Mouse (Mus musculus) cerebellum, adult 2 months (tissue): ENCODE measurements around the gene Heg1. TPM values are rescaled to one million over a fixed set of nuclear protein-coding genes. Genes with fewer than 3 reads are reported as not detected.

Experiments
- DNase-seq, 2 experiments: peaks; one replicate each; pipeline ENCODE4 v3.0.0; 2021
- H3K27ac ChIP-seq: fragments of 200-500 bp; 2 replicates; pipeline ENCODE4 v1.5.1; 2012; ENCODE audit warnings: low read length, control low read depth, inconsistent platforms; ENCODE audit not compliant: insufficient read depth
- H3K27me3 ChIP-seq: fragments of 200-500 bp; 2 replicates; pipeline ENCODE4 v1.6.1; 2012; ENCODE audit warnings: inconsistent platforms, mild to moderate bottlenecking, low read length, moderate library complexity; ENCODE audit not compliant: control insufficient read depth, insufficient read depth
- H3K4me1 ChIP-seq: fragments of 200-500 bp; 2 replicates; pipeline ENCODE4 v1.6.1; 2011; ENCODE audit warnings: low read length; ENCODE audit not compliant: control insufficient read depth, insufficient read depth
- H3K4me3 ChIP-seq: fragments of 200-500 bp; replicated peaks from 2 replicates; pipeline ENCODE3; 2011; ENCODE audit warnings: mild to moderate bottlenecking, low read depth, low read length, control low read depth; ENCODE audit not compliant: insufficient read depth
- CTCF ChIP-seq: fragments of 200-500 bp; IDR thresholded peaks from 2 replicates; pipeline ENCODE4 v1.5.1; 2011; ENCODE audit warnings: low read depth, mild to moderate bottlenecking, control low read depth, low read length, moderate library complexity, borderline replicate concordance; ENCODE audit not compliant: insufficient read depth
- POLR2A ChIP-seq: fragments of 200-500 bp; IDR thresholded peaks from 2 replicates; pipeline ENCODE4 v1.6.1; 2011; ENCODE audit warnings: low read length, control low read depth, borderline replicate concordance; ENCODE audit not compliant: insufficient read depth
- whole genome bisulfite sequencing: fragments of 180-500 bp; shearing (Covaris S2); methylation state at CpG from one replicate; pipeline ENCODE4 v1.1.7; 2018; 5-methylcytosine and 5-hydroxymethylcytosine counted together
- polyA plus RNA-seq: library from polyadenylated mRNA; depleted of rRNA; stranded (reverse); fragments of >200 nt; gene quantifications from 2 replicates; pipeline ENCODE4 v1.2.3, GENCODE M21; 2012

Gene Heg1
- polyA plus RNA-seq, 1 experiment, result 21.9 TPM

DNA sequence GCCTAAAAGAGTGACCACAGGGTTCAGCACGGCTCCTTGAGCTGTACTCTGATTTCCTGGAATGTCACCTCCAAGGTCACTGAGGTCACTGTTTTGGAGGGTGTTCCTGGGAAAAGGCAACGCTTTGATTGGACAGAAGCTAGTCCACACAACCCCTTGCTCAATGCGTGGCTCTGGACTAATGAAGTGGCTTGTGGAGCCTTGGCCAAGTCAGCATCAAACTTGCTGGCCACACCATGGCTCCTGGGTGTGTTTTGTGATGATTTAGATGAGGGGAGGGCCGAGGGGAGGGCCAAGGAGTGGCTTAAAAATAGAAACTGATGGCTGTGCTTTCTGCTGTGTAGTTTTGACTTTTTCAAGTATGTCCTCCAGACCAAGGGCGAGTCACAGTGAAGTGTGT lies 24.0 kb upstream of the Heg1 start:
- H3K4me1 ChIP-seq, result peaks cover 9% of the 10 kb centered on the region
- H3K27ac ChIP-seq, result no peak overlapping the region
- H3K27me3 ChIP-seq, result no peaks in the 10 kb centered on the region
- WGBS, result 54% methylated on average over 5 of the region's 5 CpGs
- no peak for TF ChIP-seq POLR2A
- no peak for TF ChIP-seq CTCF
- DNase-seq, result no peak
- H3K4me3 ChIP-seq, result no peak overlapping the region

DNA sequence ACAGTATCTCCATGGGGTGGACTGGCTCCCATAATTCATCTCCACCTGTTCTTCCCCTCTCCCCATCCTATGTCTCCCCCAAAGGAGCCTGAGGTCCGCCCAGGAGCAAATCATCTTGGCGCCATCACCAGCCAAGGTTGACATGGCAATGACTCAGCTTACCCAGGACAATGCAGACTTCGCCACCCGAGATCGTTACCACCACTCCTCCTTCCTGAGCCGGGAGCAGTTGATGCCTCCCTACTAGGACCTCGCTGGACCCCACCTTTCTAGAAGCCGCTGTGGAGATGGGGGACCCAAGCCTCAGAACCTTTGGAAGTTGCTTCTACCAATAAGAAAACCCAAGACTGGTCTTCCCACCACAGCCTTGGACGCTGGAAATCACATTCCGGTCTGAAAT lies 21.3 kb upstream of the Heg1 start:
- no peak for TF ChIP-seq CTCF
- no peak for TF ChIP-seq POLR2A
- H3K4me1 ChIP-seq, result peaks cover 9% of the 10 kb centered on the region
- WGBS, result 94% methylated on average over 10 of the region's 10 CpGs
- no peak for DNase-seq
- no peak overlapping the region for H3K4me3 ChIP-seq
- H3K27ac ChIP-seq, result no peak overlapping the region
- no peaks in the 10 kb centered on the region for H3K27me3 ChIP-seq

DNA sequence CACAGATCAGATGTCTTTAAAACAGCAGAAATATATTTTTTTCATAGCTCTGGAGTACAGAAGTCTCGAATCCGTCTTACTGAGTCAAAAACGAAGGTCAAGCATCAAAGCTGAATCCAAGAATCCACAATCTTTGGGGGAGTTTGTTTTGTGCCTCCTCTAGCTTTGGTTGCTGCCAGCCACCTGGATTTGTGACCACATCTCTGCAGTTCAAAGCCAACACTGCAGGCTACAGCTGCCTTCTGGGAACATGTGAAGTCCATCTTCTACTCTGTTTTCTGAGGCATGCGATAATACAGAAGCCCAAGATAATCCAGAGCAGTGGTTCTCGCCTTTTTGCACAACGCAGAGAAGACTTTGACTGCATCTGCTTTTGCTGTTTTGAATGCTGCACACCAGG lies 17.9 kb upstream of the Heg1 start:
- 84% methylated on average over 6 of the region's 6 CpGs for WGBS
- Histone ChIP-seq H3K27ac (no peak overlapping the region), H3K4me1 (peaks cover 11% of the 10 kb centered on the region; the same call in 1 of the 2 replicates), H3K27me3 (no peaks in the 10 kb centered on the region), H3K4me3 (no peak overlapping the region)
- DNase-seq, result no peak
- TF ChIP-seq CTCF (no peak), POLR2A (no peak)

DNA sequence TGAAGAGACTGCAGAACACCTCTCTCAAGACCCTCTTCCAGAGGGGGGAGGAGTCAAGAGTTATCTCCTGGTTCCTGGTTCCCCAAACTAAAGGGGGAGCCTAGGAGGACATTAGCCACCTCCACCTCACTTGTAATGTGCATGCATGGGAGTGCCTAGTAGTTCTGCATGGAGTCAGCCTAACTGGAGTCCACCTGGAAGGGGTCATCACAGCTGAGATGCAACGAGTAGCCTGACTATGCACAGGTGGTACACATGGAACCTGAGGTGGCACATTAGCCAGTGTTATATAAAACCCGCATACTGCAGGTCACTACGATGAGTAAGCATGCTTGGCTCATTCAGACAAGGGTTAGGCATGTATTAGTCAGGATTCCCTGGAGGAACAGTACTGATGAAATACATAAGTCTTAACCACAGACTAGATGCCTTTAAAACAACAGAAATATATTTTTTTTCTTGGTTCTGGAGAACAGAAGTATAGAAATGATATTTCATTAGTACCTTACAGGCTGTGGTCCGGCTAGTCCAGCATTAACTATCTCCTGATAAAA lies 17.1 kb upstream of the Heg1 start:
- peaks cover 11% of the 10 kb centered on the region; the same call in 1 of the 2 replicates for H3K4me1 ChIP-seq
- WGBS, result 81% methylated on average over 4 of the region's 4 CpGs
- H3K4me3 ChIP-seq, result no peak overlapping the region
- TF ChIP-seq CTCF (no peak), POLR2A (no peak)
- DNase-seq, result no peak
- no peaks in the 10 kb centered on the region for H3K27me3 ChIP-seq
- no peak overlapping the region for H3K27ac ChIP-seq

DNA sequence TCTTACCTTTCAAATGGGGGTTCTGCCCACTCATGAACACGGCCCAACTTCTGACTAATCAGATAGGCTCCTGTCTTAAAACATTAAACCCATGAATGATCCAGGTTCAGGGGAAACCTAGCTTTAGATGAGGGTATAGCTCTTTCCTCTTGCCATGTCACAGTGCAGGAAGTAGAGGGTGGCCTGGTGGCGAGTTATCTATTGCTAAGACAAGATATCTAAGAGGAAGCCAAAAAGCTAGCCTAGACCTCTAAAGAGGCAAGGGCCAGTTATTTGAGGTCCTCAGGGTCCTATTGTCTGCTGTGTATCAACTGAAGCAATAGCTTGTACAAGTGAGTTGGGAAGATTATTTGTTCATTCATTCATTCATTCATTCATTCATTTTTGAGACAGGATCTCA lies 15.7 kb upstream of the Heg1 start:
- WGBS, result 96% methylated on average over 2 of the region's 2 CpGs
- TF ChIP-seq POLR2A (no peak), CTCF (no peak)

DNA sequence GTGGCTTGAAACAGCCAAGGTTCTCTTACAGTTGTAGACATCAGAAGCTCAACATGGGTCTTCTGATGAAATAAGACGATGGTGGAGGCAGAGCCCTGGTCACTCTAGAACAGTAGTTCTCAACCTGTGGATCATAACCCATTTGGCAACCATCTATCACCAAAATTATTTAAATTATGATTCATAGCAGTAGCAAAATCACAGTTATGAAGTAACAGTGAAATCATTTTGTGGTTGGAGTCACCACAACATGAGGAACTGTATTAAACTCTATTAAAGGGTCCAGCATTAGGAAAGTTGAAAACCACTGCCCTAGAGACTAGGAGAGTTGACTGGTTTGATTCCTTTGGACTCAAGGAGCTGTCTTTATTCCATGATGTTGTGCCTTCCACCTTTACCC lies 15.1 kb upstream of the Heg1 start:
- no peak for DNase-seq
- peaks cover 16% of the 10 kb centered on the region; the same call in 1 of the 2 replicates for H3K4me1 ChIP-seq
- no peak overlapping the region for H3K4me3 ChIP-seq
- TF ChIP-seq CTCF (no peak), POLR2A (no peak)
- no peaks in the 10 kb centered on the region for H3K27me3 ChIP-seq
- 100% methylated on average over 1 of the region's 1 CpGs for WGBS
- H3K27ac ChIP-seq, result peak overlapping the region; percentile 13; the same call in 1 of the 2 replicates

More for the DNA sequence above, 15.7 kb upstream of the Heg1 start:
- no peak for DNase-seq
- H3K27ac ChIP-seq, result no peak overlapping the region
- H3K4me1 ChIP-seq, result peaks cover 12% of the 10 kb centered on the region; the same call in 1 of the 2 replicates
- no peak overlapping the region for H3K4me3 ChIP-seq
- H3K27me3 ChIP-seq, result no peaks in the 10 kb centered on the region

DNA sequence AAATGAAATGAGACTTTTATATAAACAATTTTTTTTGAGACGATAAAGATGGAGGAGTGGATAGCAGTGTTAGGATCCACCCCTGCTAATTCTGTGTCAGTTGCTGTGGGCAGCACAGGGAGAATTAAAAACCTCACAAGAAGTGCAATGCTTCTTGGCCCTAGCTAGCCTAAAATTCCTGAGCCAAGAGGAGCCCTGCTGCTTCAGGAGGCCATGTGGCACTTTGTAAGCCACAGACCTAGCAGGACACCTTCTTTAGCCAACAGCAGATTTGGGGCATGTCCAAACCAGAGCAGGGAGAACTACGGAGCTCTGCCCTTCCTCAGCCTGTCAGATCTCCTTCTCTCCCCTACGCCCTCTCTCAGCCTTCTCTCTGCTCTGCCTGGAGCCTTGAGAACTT lies 13.8 kb upstream of the Heg1 start:
- peak; percentile 89 to 96 for DNase-seq
- peak; percentile 38; the same call in 1 of the 2 replicates for TF ChIP-seq POLR2A
- TF ChIP-seq CTCF, result no peak
- H3K27ac ChIP-seq, result peak overlapping the region; percentile 57

DNA sequence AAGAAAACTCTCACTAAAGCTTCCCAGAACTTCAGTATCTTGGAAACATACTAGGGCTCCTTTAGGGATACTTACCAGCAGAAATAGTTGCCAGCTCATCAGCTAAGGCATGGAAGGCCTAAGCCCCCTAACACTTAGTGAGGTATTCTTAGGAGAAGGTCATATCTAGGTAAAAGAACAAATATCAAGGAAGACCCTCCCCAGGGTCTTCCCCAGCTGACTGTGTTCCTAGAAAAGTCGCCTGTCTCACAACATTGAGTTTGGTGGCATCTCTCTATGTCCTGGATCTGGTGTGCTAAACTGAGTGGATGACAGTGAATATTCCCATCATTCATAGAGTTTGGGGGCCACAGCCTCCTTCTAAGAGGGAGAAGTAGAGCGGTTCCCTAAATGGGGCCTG lies 13.2 kb upstream of the Heg1 start:
- no peak for TF ChIP-seq CTCF
- TF ChIP-seq POLR2A, result no peak
- Histone ChIP-seq H3K27ac (peak overlapping the region; percentile 57), H3K4me1 (peaks cover 16% of the 10 kb centered on the region; the same call in 1 of the 2 replicates), H3K4me3 (no peak overlapping the region), H3K27me3 (no peaks in the 10 kb centered on the region)
- DNase-seq, result no peak
- WGBS, result 90% methylated on average over 2 of the region's 2 CpGs

More for the DNA sequence above, 13.8 kb upstream of the Heg1 start:
- Histone ChIP-seq H3K4me3 (no peak overlapping the region), H3K4me1 (peaks cover 16% of the 10 kb centered on the region; the same call in 1 of the 2 replicates), H3K27me3 (no peaks in the 10 kb centered on the region)
- 5% methylated on average over 3 of the region's 3 CpGs for WGBS

DNA sequence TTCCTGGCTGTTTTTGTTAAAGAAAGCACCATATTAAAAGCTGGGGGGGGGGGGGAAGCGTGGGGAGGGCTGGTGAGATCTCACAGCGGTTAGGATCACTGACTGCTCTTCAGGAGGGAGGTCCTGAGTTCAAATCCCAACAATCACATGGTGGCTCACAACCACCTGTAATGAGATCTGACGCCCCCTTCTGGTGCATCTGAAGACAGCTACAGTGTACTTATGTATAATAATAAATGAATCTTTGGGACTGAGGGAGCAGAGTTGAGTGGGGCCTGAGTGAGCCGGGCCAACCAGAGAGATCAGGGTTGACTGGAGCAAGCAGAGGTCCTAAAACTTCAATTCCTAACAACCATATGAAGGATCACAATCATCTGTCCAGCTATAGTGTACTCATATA lies 12.0 kb upstream of the Heg1 start:
- Histone ChIP-seq H3K27me3 (no peaks in the 10 kb centered on the region), H3K4me1 (peaks cover 18% of the 10 kb centered on the region), H3K27ac (no peak overlapping the region), H3K4me3 (no peak overlapping the region)
- WGBS, result 96% methylated on average over 4 of the region's 4 CpGs
- DNase-seq, result no peak
- TF ChIP-seq CTCF, result no peak
- no peak for TF ChIP-seq POLR2A
